Mouse (Mus musculus) left cerebral cortex, adult 8-10 months (tissue): ENCODE results near the gene Morn3. TPM values are rescaled to one million over a fixed set of nuclear protein-coding genes. Genes with fewer than 3 reads are reported as not detected.

Experiments
- DNase-seq, 2 experiments: peaks; one replicate each; pipeline ENCODE4 v3.0.0; 2022; ENCODE audit warnings: low spot score in 2 of 2
- total RNA-seq, 4 experiments: library from RNA; stranded (reverse); gene quantifications; 2 replicates each; pipeline ENCODE4 v1.2.4; 2022

Morn3 gene
- total RNA-seq, 4 experiments from 2014 or later: not detected

GRCm38 (mm10) chr5:122994303-122994846 lies 52.4 kb downstream of the Morn3 start:
- DNase-seq: peak; percentile 50 to 68

GRCm38 (mm10) chr5:122993811-122994210 lies 53.0 kb downstream of the Morn3 start:
- no peak for DNase-seq

GRCm38 (mm10) chr5:122991350-122992004 lies 55.3 kb downstream of the Morn3 start:
- no peak for DNase-seq

GRCm38 (mm10) chr5:122990411-122991160 lies 56.2 kb downstream of the Morn3 start:
- no peak for DNase-seq

- no peak for DNase-seq
Observed at GRCm38 (mm10) chr5:122989551-122990330, 57.1 kb downstream of the Morn3 start, which contains the start of gene Kdm2b. TSS of gene Kdm2b (minus strand) at chr5:122989823.

- peak in 1 of 2 experiments; percentile 37 for DNase-seq
Observed at GRCm38 (mm10) chr5:122989001-122989525, 57.8 kb downstream of the Morn3 start.

GRCm38 (mm10) chr5:122988021-122988751 lies 58.6 kb downstream of the Morn3 start:
- DNase-seq: peak in 1 of 2 experiments; percentile 39

GRCm38 (mm10) chr5:122987211-122988020 lies 59.4 kb downstream of the Morn3 start:
- peak in 1 of 2 experiments; percentile 32 for DNase-seq

- no peak for DNase-seq
Observed at GRCm38 (mm10) chr5:122986091-122986493, 60.7 kb downstream of the Morn3 start.

Other genes starting within 250 kb of the Morn3 start
- 100 to 1,000 TPM; 201 to 221 (median 205) TPM for gene Anapc5, start 225.7 kb downstream of the Morn3 start, total RNA-seq
- gene Rnf34, start 197.0 kb downstream of the Morn3 start, total RNA-seq: 10 to 100 TPM; 52.6 to 75.9 (median 58.6) TPM
- gene Kdm2b, start 57.2 kb downstream of the Morn3 start, total RNA-seq: 10 to 100 TPM; 22.9 to 27.1 (median 24.6) TPM
- gene Orai1, start 31.9 kb downstream of the Morn3 start, total RNA-seq: 10 to 100 TPM in 2 of 4 experiments, 1 to 10 TPM in 2; 6.1 to 11.8 (median 9.2) TPM
- 10 to 100 TPM; 13.8 to 16.4 (median 16.0) TPM for gene Tmem120b, start 21.4 kb upstream of the Morn3 start, total RNA-seq
- gene Rhof, start 85.7 kb upstream of the Morn3 start, total RNA-seq: 10 to 100 TPM; 47.7 to 50.4 (median 48.3) TPM
- gene Setd1b, start 95.2 kb upstream of the Morn3 start, total RNA-seq: 10 to 100 TPM; 29.3 to 35.8 (median 32.5) TPM
- 10 to 100 TPM; 24.3 to 36.7 (median 27.7) TPM for gene Psmd9, start 122.4 kb upstream of the Morn3 start, total RNA-seq
- gene Hpd, start 135.7 kb upstream of the Morn3 start, total RNA-seq: not detected
- gene Wdr66, start 205.1 kb upstream of the Morn3 start, total RNA-seq: 1 to 10 TPM; 2.3 to 6.6 (median 5.5) TPM